Mouse (Mus musculus): ENCODE data around the gene Fbxo42. TPM values are rescaled to one million over a fixed set of nuclear protein-coding genes. Genes with fewer than 3 reads are reported as not detected.

Fbxo42 gene
- polyA plus RNA-seq, 1 experiment from 2014 or later, result 22.5 TPM

DNA sequence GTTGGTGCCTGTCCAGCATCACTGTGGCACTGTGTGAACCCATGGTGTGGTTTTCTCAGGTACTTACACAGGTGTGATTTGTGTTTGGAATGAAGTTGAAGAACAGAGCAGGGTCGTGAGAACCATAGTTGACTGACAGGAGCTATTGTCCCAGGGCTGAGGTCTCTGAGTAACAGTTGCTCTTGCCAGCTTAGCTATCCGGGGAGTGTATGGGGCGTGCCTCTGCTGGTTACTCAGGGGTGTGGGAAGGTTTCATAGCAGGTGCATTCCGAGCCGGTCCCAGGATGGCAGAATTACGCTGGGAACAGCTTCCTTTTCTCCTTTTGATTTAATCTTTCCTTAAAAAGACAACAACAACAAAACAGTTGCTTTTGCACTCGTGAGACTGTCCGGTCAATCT is 33.1 kb downstream of the Fbxo42 start:
- ATAC-seq (ENCODE audit: borderline replicate concordance, extremely low read depth, low FRiP score, low TSS enrichment), result no peak
- Histone ChIP-seq H3K9ac (no peak overlapping the region), H3K36me3 (peaks cover 34% of the 10 kb centered on the region; the same call in 1 of the 2 replicates)

DNA sequence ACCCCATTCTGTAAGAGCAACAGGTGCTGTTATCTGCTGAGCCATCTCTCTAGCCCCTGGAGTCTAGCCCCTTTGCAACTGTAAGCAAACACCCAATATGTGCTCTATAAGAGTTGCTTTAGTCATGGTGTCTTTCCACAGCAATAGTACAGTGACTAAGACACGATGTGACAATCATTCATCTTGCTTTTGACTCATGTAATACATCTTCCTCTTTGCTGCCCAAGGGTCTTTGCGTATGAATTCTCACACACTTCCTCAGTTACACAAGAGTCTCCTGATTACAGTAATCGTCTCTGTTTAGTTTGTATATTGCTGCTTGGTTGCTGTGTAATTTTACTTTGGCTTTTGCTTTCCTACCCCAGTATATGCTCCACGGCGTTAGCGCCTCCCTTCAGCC is 34.3 kb downstream of the Fbxo42 start:
- peaks cover 33% of the 10 kb centered on the region; the same call in 1 of the 2 replicates for H3K36me3 ChIP-seq
- H3K9me3 ChIP-seq, result no peaks in the 10 kb centered on the region
- no peaks in the 10 kb centered on the region for H3K4me1 ChIP-seq
- no peak overlapping the region for H3K9ac ChIP-seq
- H3K27ac ChIP-seq, result no peak overlapping the region
- H3K27me3 ChIP-seq, result no peaks in the 10 kb centered on the region
- WGBS, result 92% methylated on average over 6 of the region's 6 CpGs
- no peak overlapping the region for H3K4me2 ChIP-seq
- no peak for ATAC-seq (ENCODE audit: borderline replicate concordance, extremely low read depth, low FRiP score, low TSS enrichment)
- H3K4me3 ChIP-seq, result no peak overlapping the region

More for the DNA sequence above, 33.1 kb downstream of the Fbxo42 start:
- Histone ChIP-seq H3K9me3 (no peaks in the 10 kb centered on the region), H3K27me3 (no peaks in the 10 kb centered on the region), H3K27ac (no peak overlapping the region), H3K4me3 (no peak overlapping the region), H3K4me1 (0 out of 2 replicates have a peak, but pooled peaks cover 5% of the 10 kb centered on the region), H3K4me2 (no peak overlapping the region)
- WGBS, result 86% methylated on average over 8 of the region's 8 CpGs

DNA sequence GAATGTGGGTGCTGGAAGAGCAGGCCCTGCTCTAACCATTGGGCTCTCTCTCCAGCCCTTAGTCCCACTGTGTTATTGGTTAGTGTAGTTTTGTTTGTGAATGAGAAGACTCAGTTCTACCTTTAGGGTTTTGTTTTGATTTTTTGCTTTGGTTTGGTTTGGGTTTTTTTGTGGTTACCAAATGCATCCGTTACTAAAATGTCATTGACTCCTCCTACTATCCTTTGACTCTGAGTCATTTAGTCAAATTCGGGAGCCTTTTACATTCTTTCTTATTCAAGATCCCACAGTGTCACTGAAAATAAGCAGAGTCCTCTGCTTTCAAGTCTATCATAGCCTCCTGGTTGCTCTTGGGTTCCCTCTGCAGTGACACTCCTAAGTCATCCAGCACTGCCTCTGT is 36.2 kb downstream of the Fbxo42 start:
- Histone ChIP-seq H3K9me3 (no peaks in the 10 kb centered on the region), H3K4me1 (no peaks in the 10 kb centered on the region), H3K4me2 (no peak overlapping the region), H3K27me3 (no peaks in the 10 kb centered on the region), H3K9ac (no peak overlapping the region), H3K36me3 (peaks cover 30% of the 10 kb centered on the region; the same call in 1 of the 2 replicates), H3K27ac (no peak overlapping the region), H3K4me3 (no peak overlapping the region)
- 88% methylated on average over 2 of the region's 2 CpGs for WGBS
- ATAC-seq (ENCODE audit: borderline replicate concordance, extremely low read depth, low FRiP score, low TSS enrichment), result no peak

DNA sequence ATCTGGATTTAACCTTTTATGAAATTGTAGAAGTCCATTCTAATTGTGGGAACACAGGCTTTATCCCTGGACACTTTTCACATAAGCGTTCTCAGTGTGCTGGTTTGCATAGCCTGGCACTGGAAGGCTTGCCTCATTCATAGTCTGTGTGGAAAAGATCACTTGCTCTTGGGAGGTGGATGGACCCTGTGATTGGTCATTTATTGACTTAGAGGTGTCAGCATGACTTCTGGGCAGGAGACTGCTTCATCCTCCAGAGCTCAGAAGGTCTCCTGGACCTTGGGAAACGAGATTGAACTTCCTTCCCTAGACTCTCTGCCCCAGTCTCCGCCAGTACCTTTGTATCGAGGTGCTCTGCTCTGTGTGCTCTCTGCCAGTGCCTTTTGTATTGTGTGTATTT is 36.7 kb downstream of the Fbxo42 start:
- Histone ChIP-seq H3K36me3 (peaks cover 30% of the 10 kb centered on the region; the same call in 1 of the 2 replicates), H3K4me2 (no peak overlapping the region), H3K4me1 (no peaks in the 10 kb centered on the region), H3K9me3 (no peaks in the 10 kb centered on the region), H3K4me3 (no peak overlapping the region), H3K9ac (no peak overlapping the region), H3K27me3 (no peaks in the 10 kb centered on the region), H3K27ac (no peak overlapping the region)
- no peak for ATAC-seq (ENCODE audit: borderline replicate concordance, extremely low read depth, low FRiP score, low TSS enrichment)
- 91% methylated on average over 4 of the region's 4 CpGs for WGBS

DNA sequence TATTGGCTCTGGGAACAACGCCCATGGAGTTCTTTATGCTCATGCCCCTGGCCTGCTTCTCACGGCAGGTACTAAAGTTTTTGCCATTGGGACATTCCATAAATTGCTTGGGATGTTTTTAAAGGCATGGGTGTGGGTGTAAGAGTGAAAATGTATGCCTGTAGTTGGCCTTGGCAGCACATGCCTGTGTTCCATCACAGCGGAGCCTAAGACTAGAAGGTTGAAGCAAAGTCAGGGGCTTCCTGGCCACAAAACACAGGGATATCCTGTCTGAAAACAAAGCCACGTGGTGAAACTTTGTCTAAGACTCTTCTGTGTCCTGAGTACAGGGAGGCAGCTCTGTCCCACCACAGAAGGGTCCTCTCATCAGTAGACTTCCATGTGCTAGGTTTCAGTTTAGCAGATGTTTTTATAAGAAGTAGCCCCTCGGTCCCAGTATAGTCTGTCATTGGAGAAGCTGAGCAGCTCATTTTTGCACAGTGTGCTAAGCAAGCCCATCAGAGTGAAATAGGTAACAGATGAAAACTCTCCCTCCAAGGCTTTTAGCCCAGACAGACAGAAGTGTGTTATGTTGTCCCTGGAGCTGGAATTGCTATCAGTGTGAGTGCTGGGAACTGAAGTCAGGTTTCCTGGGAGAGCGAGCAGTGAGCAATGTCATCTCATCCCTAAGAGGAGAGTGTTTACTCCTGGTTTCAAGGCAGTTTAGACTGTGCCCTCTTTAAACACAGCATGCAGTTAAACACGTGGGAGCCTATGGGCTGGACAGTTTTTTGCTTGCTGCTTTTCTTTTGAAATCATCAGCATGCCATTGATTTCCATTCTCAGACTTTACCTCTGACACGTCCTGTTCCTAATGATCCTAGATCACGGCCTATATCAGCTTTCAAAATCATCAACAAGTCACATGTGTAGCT is 39.5 kb downstream of the Fbxo42 start:
- no peak overlapping the region for H3K4me2 ChIP-seq
- 57% methylated on average over 9 of the region's 9 CpGs for WGBS
- no peak overlapping the region for H3K27ac ChIP-seq
- no peaks in the 10 kb centered on the region for H3K4me1 ChIP-seq
- no peaks in the 10 kb centered on the region for H3K27me3 ChIP-seq
- H3K36me3 ChIP-seq, result peaks cover 19% of the 10 kb centered on the region; the same call in 1 of the 2 replicates
- no peaks in the 10 kb centered on the region for H3K9me3 ChIP-seq
- no peak for ATAC-seq (ENCODE audit: borderline replicate concordance, extremely low read depth, low FRiP score, low TSS enrichment)
- no peak overlapping the region for H3K9ac ChIP-seq
- no peak overlapping the region for H3K4me3 ChIP-seq

DNA sequence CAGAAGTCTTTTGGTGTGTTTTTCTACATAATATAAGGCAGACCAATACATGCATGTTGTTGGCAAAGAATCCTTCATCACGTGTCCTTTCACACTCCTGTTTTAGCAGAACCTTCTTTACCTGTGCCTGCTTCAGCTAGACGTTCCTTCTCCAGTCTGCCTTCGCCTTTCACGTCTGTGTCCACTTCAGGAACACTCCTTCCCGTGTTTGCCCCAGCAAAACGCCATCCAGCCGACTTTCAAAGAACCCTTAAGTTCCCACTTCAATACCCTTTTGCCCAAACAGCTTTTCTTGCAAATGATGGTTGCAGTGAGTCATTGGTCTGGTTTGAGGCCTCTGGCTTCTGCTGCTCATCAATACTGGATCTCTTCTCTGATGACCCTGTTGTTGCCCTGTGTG is 43.6 kb downstream of the Fbxo42 start:
- ATAC-seq (ENCODE audit: borderline replicate concordance, extremely low read depth, low FRiP score, low TSS enrichment), result no peak
- H3K36me3 ChIP-seq, result peaks cover 26% of the 10 kb centered on the region

DNA sequence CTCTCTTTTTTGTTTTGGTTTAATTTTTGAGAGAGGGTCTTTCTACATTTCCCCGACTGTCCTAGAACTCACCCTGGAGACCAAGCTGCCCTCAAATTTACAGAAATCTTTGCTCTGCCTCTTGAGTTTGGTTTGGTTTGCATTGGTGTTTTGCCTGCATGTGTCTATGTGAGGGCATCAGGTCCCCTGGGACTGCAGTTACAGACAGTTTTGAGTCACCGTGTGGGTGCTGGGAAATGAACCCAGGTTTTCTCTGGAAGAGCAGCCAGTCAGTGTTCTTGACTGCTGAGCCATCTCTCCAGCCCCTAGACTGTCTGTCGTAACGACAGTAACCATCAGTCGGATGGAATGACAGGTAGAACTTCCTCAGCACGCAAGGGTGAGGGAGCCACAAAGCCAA is 46.8 kb downstream of the Fbxo42 start:
- no peak for ATAC-seq (ENCODE audit: borderline replicate concordance, extremely low read depth, low FRiP score, low TSS enrichment)
- H3K4me3 ChIP-seq, result no peak overlapping the region
- no peak overlapping the region for H3K9ac ChIP-seq
- H3K9me3 ChIP-seq, result no peaks in the 10 kb centered on the region
- no peak overlapping the region for H3K4me2 ChIP-seq
- peaks cover 51% of the 10 kb centered on the region for H3K36me3 ChIP-seq
- WGBS, result 87% methylated on average over 6 of the region's 6 CpGs
- no peaks in the 10 kb centered on the region for H3K4me1 ChIP-seq
- H3K27me3 ChIP-seq, result no peaks in the 10 kb centered on the region
- H3K27ac ChIP-seq, result no peak overlapping the region

More for the DNA sequence above, 43.6 kb downstream of the Fbxo42 start:
- no peaks in the 10 kb centered on the region for H3K27me3 ChIP-seq
- H3K4me1 ChIP-seq, result no peaks in the 10 kb centered on the region
- H3K9me3 ChIP-seq, result no peaks in the 10 kb centered on the region
- no peak overlapping the region for H3K4me2 ChIP-seq
- H3K9ac ChIP-seq, result no peak overlapping the region
- H3K27ac ChIP-seq, result no peak overlapping the region
- H3K4me3 ChIP-seq, result no peak overlapping the region
- 61% methylated on average over 7 of the region's 7 CpGs for WGBS

DNA sequence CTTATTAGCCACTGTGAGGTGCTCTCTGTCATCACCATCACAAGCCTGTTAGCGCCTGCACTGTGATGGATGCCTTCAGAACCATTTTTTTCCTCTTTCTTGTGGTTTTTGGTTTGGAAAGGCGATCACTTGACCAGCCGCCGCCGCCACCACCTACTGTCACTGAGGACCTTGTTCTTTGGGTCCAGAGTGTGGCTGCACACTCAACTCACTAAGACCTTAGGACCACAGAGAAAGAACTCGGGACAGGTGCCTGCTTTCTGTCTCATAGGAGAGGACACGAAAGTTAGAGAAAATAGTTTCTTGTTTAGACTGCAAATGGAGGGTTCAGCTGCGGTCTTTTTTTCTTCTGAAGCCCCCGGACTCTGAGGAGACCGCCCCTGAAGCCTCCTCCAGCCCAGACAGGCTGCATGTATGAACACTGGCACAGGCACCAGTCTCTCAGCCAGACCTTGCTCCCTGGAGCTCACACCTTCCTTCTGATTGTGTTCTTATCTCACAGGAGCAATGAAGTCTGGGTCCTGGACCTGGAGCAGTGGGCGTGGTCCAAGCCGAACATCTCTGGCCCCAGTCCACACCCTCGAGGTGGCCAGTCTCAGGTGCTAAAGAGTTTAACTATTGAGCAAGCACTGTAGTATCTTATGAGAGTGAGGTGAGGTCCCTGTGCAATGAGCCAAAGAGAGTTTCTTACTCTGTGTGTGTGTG is 49.4 kb downstream of the Fbxo42 start:
- 94% methylated on average over 13 of the region's 13 CpGs for WGBS
- Histone ChIP-seq H3K27me3 (no peaks in the 10 kb centered on the region), H3K9ac (no peak overlapping the region), H3K36me3 (peaks cover 60% of the 10 kb centered on the region), H3K4me2 (no peak overlapping the region), H3K4me3 (no peak overlapping the region), H3K4me1 (no peaks in the 10 kb centered on the region), H3K27ac (no peak overlapping the region), H3K9me3 (no peaks in the 10 kb centered on the region)
- no peak for ATAC-seq (ENCODE audit: borderline replicate concordance, extremely low read depth, low FRiP score, low TSS enrichment)

DNA sequence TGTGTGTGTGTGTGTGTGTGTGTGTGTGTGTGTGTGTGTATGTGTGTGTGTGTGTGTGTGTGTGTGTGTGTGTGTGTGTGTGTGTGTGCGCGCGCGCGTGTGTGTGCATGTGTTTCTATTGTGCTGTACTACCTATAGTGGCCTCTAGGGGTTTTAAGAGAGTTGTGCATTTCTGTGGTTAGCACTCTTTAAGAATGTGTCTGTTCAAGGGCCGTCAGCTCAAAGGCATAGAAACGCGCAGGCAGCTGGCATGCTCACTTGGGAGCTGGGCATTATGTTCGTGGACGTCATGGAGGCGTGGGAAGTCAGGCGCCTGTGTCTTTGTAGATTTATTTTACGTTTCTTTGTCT is 49.9 kb downstream of the Fbxo42 start:
- Histone ChIP-seq H3K4me3 (no peak overlapping the region), H3K9me3 (no peaks in the 10 kb centered on the region), H3K36me3 (peaks cover 64% of the 10 kb centered on the region), H3K27ac (no peak overlapping the region), H3K27me3 (no peaks in the 10 kb centered on the region), H3K9ac (no peak overlapping the region), H3K4me1 (no peaks in the 10 kb centered on the region), H3K4me2 (no peak overlapping the region)
- WGBS, result 97% methylated on average over 13 of the region's 13 CpGs
- ATAC-seq (ENCODE audit: borderline replicate concordance, extremely low read depth, low FRiP score, low TSS enrichment), result no peak

DNA sequence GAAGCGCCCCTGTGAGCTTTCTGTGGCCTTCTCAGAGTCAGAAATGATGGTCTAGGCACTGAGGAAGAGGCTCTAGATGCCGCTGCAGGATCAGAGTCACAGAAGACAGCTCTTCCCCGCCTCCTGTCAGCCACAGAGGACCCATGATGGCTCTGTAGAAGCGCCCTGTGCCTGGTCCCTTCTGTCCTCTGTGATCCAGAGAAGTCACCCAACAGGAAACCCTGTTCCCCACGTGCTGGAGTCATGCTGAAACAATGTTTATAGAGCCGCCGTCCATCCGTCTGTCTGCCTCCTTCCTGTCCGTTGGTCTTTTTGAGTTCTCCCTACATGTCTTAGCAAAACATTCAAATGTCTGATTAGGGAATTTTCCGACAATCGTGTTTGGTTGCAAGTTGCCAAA is 53.2 kb downstream of the Fbxo42 start:
- Histone ChIP-seq H3K9me3 (no peaks in the 10 kb centered on the region), H3K4me1 (no peaks in the 10 kb centered on the region), H3K4me2 (no peak overlapping the region), H3K27me3 (no peaks in the 10 kb centered on the region), H3K4me3 (no peak overlapping the region), H3K36me3 (peaks cover 54% of the 10 kb centered on the region), H3K9ac (no peak overlapping the region), H3K27ac (0 out of 2 replicates have a peak overlapping the region, but pooled peaks have one; percentile 33)
- WGBS, result 68% methylated on average over 11 of the region's 11 CpGs
- no peak for ATAC-seq (ENCODE audit: borderline replicate concordance, extremely low read depth, low FRiP score, low TSS enrichment)

DNA sequence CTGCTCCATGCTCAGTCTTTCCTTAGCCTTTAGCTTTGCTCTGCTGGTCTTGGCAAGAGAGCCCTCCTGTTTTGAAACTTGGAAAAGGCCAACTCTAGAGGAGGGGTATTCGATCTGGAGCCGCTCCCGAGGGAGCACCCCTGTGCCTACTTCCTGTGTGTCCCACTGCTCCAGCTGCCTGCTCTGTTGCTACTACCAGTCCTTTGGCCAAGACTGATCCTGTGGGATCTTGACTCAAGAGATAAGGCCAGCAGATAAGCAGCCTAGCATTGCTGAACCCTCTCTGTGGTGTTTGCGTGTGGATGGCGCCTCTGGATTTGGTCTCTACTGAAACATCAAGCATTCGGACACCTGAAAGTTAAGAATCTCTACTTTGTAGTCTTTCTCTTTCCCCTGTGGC is 54.5 kb downstream of the Fbxo42 start:
- WGBS, result 85% methylated on average over 6 of the region's 6 CpGs
- no peak overlapping the region for H3K4me3 ChIP-seq

DNA sequence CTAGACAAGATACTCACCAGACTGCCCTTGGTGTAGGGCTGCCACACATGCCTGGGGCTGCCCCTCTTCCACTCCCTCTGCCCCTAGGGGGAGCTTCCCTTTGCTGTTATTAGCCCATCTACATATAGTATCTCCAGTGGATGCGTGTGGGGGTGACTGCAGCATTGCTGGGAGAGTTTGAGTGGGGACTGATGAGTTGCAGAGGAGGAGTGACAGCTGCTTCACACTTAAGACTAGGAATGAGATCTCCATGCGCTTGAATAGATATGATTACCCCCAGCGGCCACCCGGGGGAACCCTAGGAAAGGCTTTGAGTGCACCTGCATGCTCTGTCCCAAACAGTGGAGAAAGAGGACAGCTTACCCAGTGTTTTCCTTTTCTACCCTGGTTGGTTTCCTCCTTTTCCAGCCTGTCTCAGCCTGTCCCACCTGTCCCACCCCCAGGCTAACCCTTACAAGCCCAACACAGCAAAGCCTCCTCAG is 56.9 kb downstream of the Fbxo42 start:
- Histone ChIP-seq H3K4me3 (no peak overlapping the region), H3K27me3 (no peaks in the 10 kb centered on the region), H3K4me1 (no peaks in the 10 kb centered on the region), H3K36me3 (peaks cover 25% of the 10 kb centered on the region), H3K9me3 (no peaks in the 10 kb centered on the region), H3K27ac (no peak overlapping the region), H3K9ac (no peak overlapping the region), H3K4me2 (no peak overlapping the region)
- ATAC-seq (ENCODE audit: borderline replicate concordance, extremely low read depth, low FRiP score, low TSS enrichment), result peak; percentile 35
- 59% methylated on average over 4 of the region's 4 CpGs for WGBS

More for the DNA sequence above, 54.5 kb downstream of the Fbxo42 start:
- Histone ChIP-seq H3K4me2 (no peak overlapping the region), H3K9me3 (no peaks in the 10 kb centered on the region), H3K27ac (no peak overlapping the region), H3K27me3 (no peaks in the 10 kb centered on the region), H3K9ac (no peak overlapping the region), H3K36me3 (peaks cover 43% of the 10 kb centered on the region), H3K4me1 (no peaks in the 10 kb centered on the region)
- no peak for ATAC-seq (ENCODE audit: borderline replicate concordance, extremely low read depth, low FRiP score, low TSS enrichment)
